Mouse (Mus musculus): ENCODE measurements around the gene Ubqln4. TPM values are rescaled to one million over a fixed set of nuclear protein-coding genes. Genes with fewer than 3 reads are reported as not detected.
"Not testable (repeated sequence)": the region's sequence is repeated elsewhere in the genome, so short reads cannot be mapped to it uniquely, and the experiment has no call there.

Gene Ubqln4
- polyA plus RNA-seq, 1 experiment: not detected

GRCm38 (mm10) chr3:88591950-88592731, 38.6 kb downstream of the Ubqln4 start:
- no peak for TF ChIP-seq POLR2A (IDR thresholded peaks at IDR 0.05; ENCODE audit: insufficient read depth, low read depth, low read length)
- TF ChIP-seq CTCF (IDR thresholded peaks at IDR 0.05; ENCODE audit: insufficient read depth, low read depth, low read length): no peak
- Histone ChIP-seq H3K4me1 (ENCODE audit: control insufficient read depth, insufficient read depth, low read length) (no peaks in the 10 kb centered on the region), H3K27ac (ENCODE audit: insufficient read depth, low read depth, low read length) (no peak overlapping the region), H3K4me3 (ENCODE audit: insufficient read depth, low read depth, low read length) (no peak overlapping the region)
- WGBS: 20% methylated on average over 9 of the region's 9 CpGs

GRCm38 (mm10) chr3:88592942-88593576, 39.5 kb downstream of the Ubqln4 start:
- H3K4me3 ChIP-seq (ENCODE audit: insufficient read depth, low read depth, low read length): no peak overlapping the region
- 80% methylated on average over 10 of the region's 10 CpGs for WGBS

GRCm38 (mm10) chr3:88593893-88594580, 40.5 kb downstream of the Ubqln4 start:
- 71% methylated on average over 10 of the region's 10 CpGs for WGBS

More at GRCm38 (mm10) chr3:88592942-88593576, 39.5 kb downstream of the Ubqln4 start:
- Histone ChIP-seq H3K4me1 (ENCODE audit: control insufficient read depth, insufficient read depth, low read length) (no peaks in the 10 kb centered on the region), H3K27ac (ENCODE audit: insufficient read depth, low read depth, low read length) (no peak overlapping the region)
- TF ChIP-seq CTCF (IDR thresholded peaks at IDR 0.05; ENCODE audit: insufficient read depth, low read depth, low read length): no peak
- TF ChIP-seq POLR2A (IDR thresholded peaks at IDR 0.05; ENCODE audit: insufficient read depth, low read depth, low read length): no peak

GRCm38 (mm10) chr3:88596547-88596946, 43.0 kb downstream of the Ubqln4 start:
- not testable (repeated sequence) for H3K4me1 ChIP-seq (ENCODE audit: control insufficient read depth, insufficient read depth, low read length); H3K4me3 ChIP-seq (ENCODE audit: insufficient read depth, low read depth, low read length); H3K27ac ChIP-seq (ENCODE audit: insufficient read depth, low read depth, low read length)
- WGBS: 84% methylated on average over 4 of the region's 4 CpGs

More at GRCm38 (mm10) chr3:88593893-88594580, 40.5 kb downstream of the Ubqln4 start:
- no peak overlapping the region for H3K27ac ChIP-seq (ENCODE audit: insufficient read depth, low read depth, low read length)
- TF ChIP-seq POLR2A (IDR thresholded peaks at IDR 0.05; ENCODE audit: insufficient read depth, low read depth, low read length) (no peak), CTCF (IDR thresholded peaks at IDR 0.05; ENCODE audit: insufficient read depth, low read depth, low read length) (no peak)
- no peak overlapping the region for H3K4me3 ChIP-seq (ENCODE audit: insufficient read depth, low read depth, low read length)
- H3K4me1 ChIP-seq (ENCODE audit: control insufficient read depth, insufficient read depth, low read length): no peaks in the 10 kb centered on the region

- 57% methylated on average over 4 of the region's 4 CpGs for WGBS
- TF ChIP-seq POLR2A (IDR thresholded peaks at IDR 0.05; ENCODE audit: insufficient read depth, low read depth, low read length) (no peak), CTCF (IDR thresholded peaks at IDR 0.05; ENCODE audit: insufficient read depth, low read depth, low read length) (no peak)
- H3K4me3 ChIP-seq (ENCODE audit: insufficient read depth, low read depth, low read length): no peak overlapping the region
- H3K4me1 ChIP-seq (ENCODE audit: control insufficient read depth, insufficient read depth, low read length): peaks cover 4% of the 10 kb centered on the region
- H3K27ac ChIP-seq (ENCODE audit: insufficient read depth, low read depth, low read length): no peak overlapping the region
Observed at GRCm38 (mm10) chr3:88602466-88602865, 48.9 kb downstream of the Ubqln4 start.

GRCm38 (mm10) chr3:88603714-88604161, 50.2 kb downstream of the Ubqln4 start:
- WGBS: 29% methylated on average over 6 of the region's 6 CpGs
- Histone ChIP-seq H3K4me3 (ENCODE audit: insufficient read depth, low read depth, low read length) (no peak overlapping the region), H3K27ac (ENCODE audit: insufficient read depth, low read depth, low read length) (no peak overlapping the region), H3K4me1 (ENCODE audit: control insufficient read depth, insufficient read depth, low read length) (peaks cover 8% of the 10 kb centered on the region)
- TF ChIP-seq CTCF (IDR thresholded peaks at IDR 0.05; ENCODE audit: insufficient read depth, low read depth, low read length): no peak
- no peak for TF ChIP-seq POLR2A (IDR thresholded peaks at IDR 0.05; ENCODE audit: insufficient read depth, low read depth, low read length)

- no peak overlapping the region for H3K4me3 ChIP-seq (ENCODE audit: insufficient read depth, low read depth, low read length)
- H3K4me1 ChIP-seq (ENCODE audit: control insufficient read depth, insufficient read depth, low read length): peaks cover 8% of the 10 kb centered on the region
- WGBS: 93% methylated on average over 7 of the region's 7 CpGs
- TF ChIP-seq POLR2A (IDR thresholded peaks at IDR 0.05; ENCODE audit: insufficient read depth, low read depth, low read length) (no peak), CTCF (IDR thresholded peaks at IDR 0.05; ENCODE audit: insufficient read depth, low read depth, low read length) (no peak)
- H3K27ac ChIP-seq (ENCODE audit: insufficient read depth, low read depth, low read length): no peak overlapping the region
Observed at GRCm38 (mm10) chr3:88604863-88605262, 51.3 kb downstream of the Ubqln4 start.

- not testable (repeated sequence) for H3K4me3 ChIP-seq (ENCODE audit: insufficient read depth, low read depth, low read length); H3K27ac ChIP-seq (ENCODE audit: insufficient read depth, low read depth, low read length); H3K4me1 ChIP-seq (ENCODE audit: control insufficient read depth, insufficient read depth, low read length)
- 95% methylated on average over 2 of the region's 2 CpGs for WGBS
Observed at GRCm38 (mm10) chr3:88605666-88606065, 52.1 kb downstream of the Ubqln4 start, which contains the start of gene Arhgef2. Gene Arhgef2, plus strand, starts transcription at chr3:88605966.
